Mouse (Mus musculus): ENCODE results near the gene Lin52. TPM values are rescaled to one million over a fixed set of nuclear protein-coding genes. Genes with fewer than 3 reads are reported as not detected.

The Lin52 gene
- polyA plus RNA-seq, 1 experiment, result 19.7 TPM

DNA sequence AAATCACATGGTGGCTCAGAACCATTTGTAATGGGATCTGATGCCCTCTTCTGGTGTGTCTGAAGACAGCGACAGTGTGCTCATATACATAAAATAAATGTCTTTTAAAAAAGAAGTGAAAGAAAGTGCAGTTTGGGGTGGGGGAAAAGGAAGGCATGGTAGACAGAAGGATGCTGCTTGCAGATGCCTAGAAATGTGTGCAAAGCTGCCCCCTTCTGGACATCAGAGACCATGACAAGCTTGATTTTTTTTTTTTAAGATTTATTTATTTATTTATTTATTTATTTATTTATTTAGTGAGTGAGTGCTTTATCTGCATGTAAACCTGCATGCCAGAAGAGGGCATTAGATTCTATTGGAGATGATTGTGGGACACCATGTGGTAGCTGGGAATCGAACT is 130.1 kb downstream of the Lin52 start:
- Histone ChIP-seq H3K27ac (replicated peaks; ENCODE audit: low read depth, low read length) (no peak overlapping the region), H3K4me1 (ENCODE audit: control insufficient read depth, insufficient read depth, insufficient read length, low read length) (no peaks in the 10 kb centered on the region), H3K4me3 (ENCODE audit: insufficient read depth, low read depth, low read length) (no peak overlapping the region)

DNA sequence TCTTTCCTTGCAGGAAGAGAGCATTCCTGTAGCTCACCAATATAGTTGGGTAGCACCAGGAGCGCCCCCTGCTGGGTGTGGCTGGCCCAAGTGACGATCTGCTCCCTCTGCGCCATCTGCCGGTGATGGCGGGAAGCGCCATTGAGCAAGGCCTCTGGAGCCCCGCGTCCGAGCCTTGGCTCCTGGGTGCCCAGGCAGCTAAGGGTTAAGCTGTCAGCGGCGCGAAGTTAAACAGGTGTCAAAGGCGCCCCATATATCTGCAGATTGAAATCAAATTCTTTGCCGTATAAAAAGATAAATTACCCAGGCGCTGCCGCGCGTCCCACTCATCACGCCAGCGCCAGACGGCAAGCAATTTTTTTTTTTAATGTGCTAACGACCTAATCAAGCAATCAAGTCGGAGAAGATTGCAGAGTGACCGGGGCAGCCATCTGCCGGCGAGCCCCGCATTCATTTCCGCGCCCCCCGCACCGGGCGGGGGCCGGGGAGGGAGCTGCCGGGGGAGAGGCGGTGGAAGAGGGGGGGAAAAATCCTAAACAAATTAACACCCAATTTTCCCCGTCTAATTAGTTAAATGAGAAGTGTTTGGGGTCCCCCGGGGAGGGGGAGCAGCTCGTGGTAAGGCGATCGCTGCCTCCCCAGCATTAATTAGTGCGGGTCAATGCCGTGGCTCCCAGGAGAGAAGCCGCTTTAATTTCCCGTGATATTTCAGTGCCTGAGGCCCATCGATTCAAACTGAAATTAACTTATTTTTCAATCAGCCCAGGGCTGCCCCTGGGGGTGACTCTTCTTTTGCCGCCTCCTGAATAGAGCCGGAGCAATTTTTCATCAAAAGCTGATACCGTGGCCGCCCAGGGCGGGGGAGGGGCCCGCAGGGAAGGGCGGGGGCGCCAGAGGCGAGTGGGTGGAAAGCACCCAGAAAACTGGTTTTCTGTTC is 138.9 kb downstream of the Lin52 start:
- Histone ChIP-seq H3K4me3 (ENCODE audit: insufficient read depth, low read depth, low read length) (peak overlapping the region; percentile 63), H3K4me1 (ENCODE audit: control insufficient read depth, insufficient read depth, insufficient read length, low read length) (no peaks in the 10 kb centered on the region)

More for the DNA sequence above, 138.9 kb downstream of the Lin52 start:
- H3K27ac ChIP-seq (replicated peaks; ENCODE audit: low read depth, low read length), result no peak overlapping the region

Other genes starting within 250 kb of the Lin52 start
- 6.9 and 9.5 TPM in 2 replicates for gene Elmsan1, start 232.5 kb upstream of the Lin52 start, polyA plus RNA-seq (2012; ENCODE audit: insufficient read depth, insufficient read length, missing spikeins)
- gene Ptgr2, start 166.2 kb upstream of the Lin52 start, polyA plus RNA-seq (2012; ENCODE audit: insufficient read depth, insufficient read length, missing spikeins), result 253 and 299 TPM in 2 replicates
- gene Zfp410, start 134.6 kb upstream of the Lin52 start, polyA plus RNA-seq (2012; ENCODE audit: insufficient read depth, insufficient read length, missing spikeins), result 11.5 and 15.7 TPM in 2 replicates
- gene Coq6, start 89.8 kb upstream of the Lin52 start, polyA plus RNA-seq (2012; ENCODE audit: insufficient read depth, insufficient read length, missing spikeins), result 153 and 163 TPM in 2 replicates
- gene Fam161b, start 89.6 kb upstream of the Lin52 start, polyA plus RNA-seq (2012; ENCODE audit: insufficient read depth, insufficient read length, missing spikeins), result 3.1 and 4.3 TPM in 2 replicates
- gene Entpd5, start 42.4 kb upstream of the Lin52 start, polyA plus RNA-seq (2012; ENCODE audit: insufficient read depth, insufficient read length, missing spikeins), result 78.5 and 97.3 TPM in 2 replicates
- 11.5 and 16.1 TPM in 2 replicates for gene Bbof1, start 42.4 kb upstream of the Lin52 start, polyA plus RNA-seq (2012; ENCODE audit: insufficient read depth, insufficient read length, missing spikeins)
- gene Rnf113a2, start 34.2 kb upstream of the Lin52 start, polyA plus RNA-seq (2012; ENCODE audit: insufficient read depth, insufficient read length, missing spikeins), result 11.2 and 14.2 TPM in 2 replicates
- 442 and 528 TPM in 2 replicates for gene Aldh6a1, start 418 bp upstream of the Lin52 start, polyA plus RNA-seq (2012; ENCODE audit: insufficient read depth, insufficient read length, missing spikeins)
- gene Vsx2, start 118.3 kb downstream of the Lin52 start, polyA plus RNA-seq (2012; ENCODE audit: insufficient read depth, insufficient read length, missing spikeins), result not detected in 2 replicates
- gene Abcd4, start 166.0 kb downstream of the Lin52 start, polyA plus RNA-seq (2012; ENCODE audit: insufficient read depth, insufficient read length, missing spikeins), result 13.2 and 14.1 TPM in 2 replicates
- gene Vrtn, start 189.6 kb downstream of the Lin52 start, polyA plus RNA-seq (2012; ENCODE audit: insufficient read depth, insufficient read length, missing spikeins), result not detected in 2 replicates
- gene Syndig1l, start 247.4 kb downstream of the Lin52 start, polyA plus RNA-seq (2012; ENCODE audit: insufficient read depth, insufficient read length, missing spikeins), result not detected in 2 replicates

All from brown adipose tissue, adult 24 weeks (tissue).